Mouse (Mus musculus) stomach, postnatal 0 days (tissue): ENCODE measurements around the gene Trim31. TPM values are rescaled to one million over a fixed set of nuclear protein-coding genes. Genes with fewer than 3 reads are reported as not detected.

Experiments
- ATAC-seq: fragments of 200-750 bp; cut with Nextera tagmentation; 2 replicates; pipeline ENCODE4 v1.8.0; 2017; ENCODE audit not compliant: low FRiP score, low TSS enrichment
- DNase-seq: peaks from one replicate; pipeline ENCODE4 v3.0.0-alpha.2; 2016; ENCODE audit warnings: low spot score
- H3K27ac ChIP-seq: fragments of 300-500 bp; sonication (generic); replicated peaks from 2 replicates; pipeline ENCODE4 v1.5.1; 2014; ENCODE audit warnings: mild to moderate bottlenecking, control low read depth
- H3K27me3 ChIP-seq: fragments of 300-500 bp; sonication (generic); 2 replicates; pipeline ENCODE4 v1.6.1; 2014; ENCODE audit warnings: low read length; ENCODE audit not compliant: control insufficient read depth, insufficient read depth
- H3K36me3 ChIP-seq: fragments of 300-500 bp; sonication (generic); 2 replicates; pipeline ENCODE4 v1.6.1; 2014; ENCODE audit warnings: low read length, mixed read lengths; ENCODE audit not compliant: control insufficient read depth, insufficient read depth
- H3K4me1 ChIP-seq: fragments of 300-500 bp; sonication (generic); replicated peaks from 2 replicates; pipeline ENCODE4 v1.6.1; 2014; ENCODE audit warnings: antibody characterized with exemption; ENCODE audit not compliant: control insufficient read depth, insufficient read depth
- H3K4me2 ChIP-seq: fragments of 300-500 bp; sonication (generic); replicated peaks from 2 replicates; pipeline ENCODE4 v1.6.1; 2014; ENCODE audit warnings: low read depth, mild to moderate bottlenecking, control low read depth, moderate library complexity
- H3K4me3 ChIP-seq: fragments of 300-500 bp; sonication (generic); 2 replicates; pipeline ENCODE4 v1.5.1; 2014; ENCODE audit warnings: low read depth, low read length, control low read depth
- H3K9ac ChIP-seq: fragments of 300-500 bp; sonication (generic); 2 replicates; pipeline ENCODE4 v1.6.1; 2014; ENCODE audit warnings: mild to moderate bottlenecking, low read length, control low read depth, mixed read lengths
- H3K9me3 ChIP-seq: fragments of 300-500 bp; sonication (generic); 2 replicates; pipeline ENCODE4 v1.6.1; 2016; ENCODE audit warnings: low read length; ENCODE audit not compliant: control insufficient read depth
- CTCF ChIP-seq: IDR thresholded peaks from 2 replicates; pipeline ENCODE4 v1.5.1; 2016; ENCODE audit warnings: antibody characterized with exemption, low read depth, mild to moderate bottlenecking, moderate library complexity
- EP300 ChIP-seq: optimal IDR thresholded peaks from 2 replicates; pipeline ENCODE3; 2016; ENCODE audit warnings: antibody characterized with exemption
- WGBS: fragments of 180-500 bp; shearing (Covaris S2); extraction: QIAGEN DNeasy Blood & Tissue Kit; methylation state at CpG from one replicate; pipeline ENCODE4 v1.1.7; 2014; 5-methylcytosine and 5-hydroxymethylcytosine counted together
- polyA plus RNA-seq: library from polyadenylated mRNA; unstranded; fragments of >200 nt; fragmentation: Nextera tagmentation; extraction: Ambion mirVana; gene quantifications from 2 replicates; pipeline ENCODE4 v1.2.1, GENCODE M21; 2015

Trim31 gene
- polyA plus RNA-seq, 1 experiment from 2014 or later: 1.8 TPM

DNA sequence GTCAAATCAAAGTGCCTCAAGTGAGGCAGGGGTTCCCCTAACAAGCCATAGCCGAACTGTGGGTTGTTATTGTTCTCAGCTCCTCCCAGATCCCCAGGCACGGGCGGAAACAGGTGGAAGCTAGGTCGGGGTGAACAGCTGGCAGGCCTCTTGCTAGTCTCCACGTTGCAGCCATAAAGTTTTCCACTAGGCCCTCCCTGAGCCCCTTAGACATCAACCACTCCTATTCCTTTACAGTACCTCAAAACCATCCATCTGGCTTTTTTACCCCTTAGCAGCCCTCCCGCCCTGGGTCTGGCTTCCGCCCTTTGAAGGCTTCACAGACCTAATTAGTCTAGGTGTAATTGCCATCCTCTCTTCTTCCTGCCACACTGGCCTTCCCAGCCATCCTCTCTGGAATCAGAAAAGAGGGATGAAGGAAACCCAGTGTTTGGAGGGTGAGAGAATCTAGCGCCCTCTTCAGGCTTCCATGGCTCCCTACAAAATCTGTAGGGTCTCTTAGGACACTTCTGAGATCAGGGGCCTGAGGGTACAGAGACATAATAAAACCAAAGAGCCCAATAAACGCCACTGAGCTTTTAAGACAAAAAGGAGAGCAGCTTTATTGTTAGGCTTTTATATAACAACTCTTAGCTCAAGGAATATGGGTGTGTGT lies 46.3 kb downstream of the Trim31 start:
- DNase-seq (no peak), ATAC-seq (no peak)
- Histone ChIP-seq H3K9ac (no peak overlapping the region), H3K36me3 (no peaks in the 10 kb centered on the region), H3K9me3 (no peaks in the 10 kb centered on the region), H3K4me1 (no peaks in the 10 kb centered on the region), H3K27ac (no peak overlapping the region), H3K27me3 (no peaks in the 10 kb centered on the region; the same call in 1 of the 2 replicates), H3K4me3 (0 out of 2 replicates have a peak overlapping the region, but pooled peaks have one; percentile 13), H3K4me2 (no peak overlapping the region; the same call in 1 of the 2 replicates)
- TF ChIP-seq CTCF (peak; percentile 48), EP300 (no peak)
- WGBS: 20% methylated on average over 9 of the region's 9 CpGs

DNA sequence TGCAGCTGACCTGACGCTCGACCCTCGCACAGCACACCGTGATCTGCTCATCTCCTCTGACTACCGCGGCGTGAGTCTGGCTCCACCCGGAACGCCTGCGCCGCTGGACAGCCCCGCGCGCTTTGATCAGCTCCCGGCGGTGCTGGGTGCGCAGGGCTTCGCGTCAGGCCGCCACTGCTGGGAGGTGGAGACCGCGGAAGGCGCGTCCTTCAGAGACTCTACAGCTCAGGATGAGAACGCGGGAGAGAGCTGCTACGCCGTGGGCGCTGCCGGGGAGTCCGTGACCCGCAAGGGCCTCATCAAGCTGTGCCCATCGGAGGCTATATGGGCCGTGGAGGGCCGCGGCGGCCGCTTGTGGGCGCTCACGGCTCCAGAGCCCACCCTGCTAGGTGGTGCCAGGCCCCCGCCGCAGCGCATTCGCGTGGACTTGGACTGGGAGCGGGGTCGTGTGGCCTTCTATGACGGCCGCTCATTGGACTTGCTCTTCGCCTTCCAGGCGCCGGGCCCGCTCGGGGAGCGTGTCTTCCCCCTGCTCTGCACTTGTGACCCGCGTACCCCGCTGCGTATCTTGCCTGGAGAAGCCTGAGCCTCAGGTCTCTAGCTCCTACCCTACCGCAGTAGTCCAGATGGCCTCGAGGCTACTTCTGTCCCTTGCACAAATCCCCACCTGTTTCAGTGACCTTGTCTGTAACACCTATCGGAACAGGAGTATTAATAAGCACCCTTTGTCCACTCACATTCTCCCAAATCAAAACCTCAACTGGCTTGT lies 49.3 kb downstream of the Trim31 start:
- Histone ChIP-seq H3K4me2 (peak overlapping the region; percentile 96), H3K4me1 (no peaks in the 10 kb centered on the region), H3K9ac (peak overlapping the region; percentile 63), H3K36me3 (no peaks in the 10 kb centered on the region), H3K9me3 (no peaks in the 10 kb centered on the region), H3K27ac (no peak overlapping the region; the same call in 1 of the 2 replicates), H3K4me3 (peak overlapping the region; percentile 50), H3K27me3 (no peaks in the 10 kb centered on the region; the same call in 1 of the 2 replicates)
- ATAC-seq (no peak), DNase-seq (peak; percentile 59)
- 2% methylated on average over 62 of the region's 62 CpGs for WGBS
- TF ChIP-seq EP300 (no peak), CTCF (peak; percentile 54)

DNA sequence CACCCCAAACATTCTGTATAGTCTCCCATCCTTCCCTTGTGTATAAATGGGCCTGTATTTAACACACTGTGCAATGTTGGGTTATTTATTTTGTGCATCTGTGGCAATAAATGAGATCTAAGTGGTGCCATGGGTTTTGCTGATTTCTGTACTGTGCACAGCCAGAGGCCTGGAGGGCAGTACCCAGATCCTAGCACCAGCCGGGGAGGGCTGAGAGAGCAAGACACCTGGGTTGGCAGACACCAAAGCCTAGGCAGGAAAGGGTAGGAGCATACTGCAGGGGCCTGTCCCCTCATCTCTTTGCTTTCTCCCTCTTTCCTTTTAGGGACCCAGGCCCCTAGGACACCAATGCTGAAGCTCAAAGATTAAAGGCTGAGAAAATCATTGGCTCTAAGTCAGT lies 50.4 kb downstream of the Trim31 start:
- Histone ChIP-seq H3K4me3 (no peak overlapping the region), H3K4me2 (no peak overlapping the region), H3K9me3 (no peaks in the 10 kb centered on the region), H3K36me3 (no peaks in the 10 kb centered on the region), H3K9ac (no peak overlapping the region), H3K27me3 (no peaks in the 10 kb centered on the region; the same call in 1 of the 2 replicates), H3K27ac (no peak overlapping the region), H3K4me1 (no peaks in the 10 kb centered on the region)
- TF ChIP-seq EP300 (no peak), CTCF (no peak)
- ATAC-seq (no peak), DNase-seq (no peak)
- WGBS: 100% methylated on average over 1 of the region's 1 CpGs

DNA sequence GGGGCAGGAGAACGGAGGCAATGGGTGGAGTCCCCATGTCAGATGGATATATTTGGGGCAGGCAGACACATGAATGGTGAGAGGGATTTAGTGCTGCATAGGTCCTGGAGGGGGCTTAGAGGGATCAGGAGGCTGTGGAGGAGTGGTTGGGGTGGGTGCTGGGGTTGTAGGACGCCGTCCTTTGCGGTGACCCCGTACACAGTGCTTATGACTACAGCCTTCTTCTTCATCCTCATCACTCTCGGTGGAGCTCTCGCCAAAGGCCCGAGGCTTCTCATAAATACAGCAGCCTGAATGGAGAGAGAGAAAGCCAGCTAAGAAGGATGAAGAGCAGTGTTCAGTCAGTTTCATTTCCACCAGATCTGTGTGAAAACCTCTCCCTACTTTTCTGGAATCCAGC lies 51.3 kb downstream of the Trim31 start:
- Histone ChIP-seq H3K4me1 (no peaks in the 10 kb centered on the region), H3K4me3 (no peak overlapping the region), H3K27me3 (no peaks in the 10 kb centered on the region; the same call in 1 of the 2 replicates), H3K27ac (no peak overlapping the region), H3K9ac (no peak overlapping the region), H3K36me3 (no peaks in the 10 kb centered on the region), H3K9me3 (no peaks in the 10 kb centered on the region), H3K4me2 (no peak overlapping the region)
- no peak for DNase-seq
- 89% methylated on average over 8 of the region's 8 CpGs for WGBS
- no peak for TF ChIP-seq EP300
- no peak for TF ChIP-seq CTCF
- no peak for ATAC-seq

DNA sequence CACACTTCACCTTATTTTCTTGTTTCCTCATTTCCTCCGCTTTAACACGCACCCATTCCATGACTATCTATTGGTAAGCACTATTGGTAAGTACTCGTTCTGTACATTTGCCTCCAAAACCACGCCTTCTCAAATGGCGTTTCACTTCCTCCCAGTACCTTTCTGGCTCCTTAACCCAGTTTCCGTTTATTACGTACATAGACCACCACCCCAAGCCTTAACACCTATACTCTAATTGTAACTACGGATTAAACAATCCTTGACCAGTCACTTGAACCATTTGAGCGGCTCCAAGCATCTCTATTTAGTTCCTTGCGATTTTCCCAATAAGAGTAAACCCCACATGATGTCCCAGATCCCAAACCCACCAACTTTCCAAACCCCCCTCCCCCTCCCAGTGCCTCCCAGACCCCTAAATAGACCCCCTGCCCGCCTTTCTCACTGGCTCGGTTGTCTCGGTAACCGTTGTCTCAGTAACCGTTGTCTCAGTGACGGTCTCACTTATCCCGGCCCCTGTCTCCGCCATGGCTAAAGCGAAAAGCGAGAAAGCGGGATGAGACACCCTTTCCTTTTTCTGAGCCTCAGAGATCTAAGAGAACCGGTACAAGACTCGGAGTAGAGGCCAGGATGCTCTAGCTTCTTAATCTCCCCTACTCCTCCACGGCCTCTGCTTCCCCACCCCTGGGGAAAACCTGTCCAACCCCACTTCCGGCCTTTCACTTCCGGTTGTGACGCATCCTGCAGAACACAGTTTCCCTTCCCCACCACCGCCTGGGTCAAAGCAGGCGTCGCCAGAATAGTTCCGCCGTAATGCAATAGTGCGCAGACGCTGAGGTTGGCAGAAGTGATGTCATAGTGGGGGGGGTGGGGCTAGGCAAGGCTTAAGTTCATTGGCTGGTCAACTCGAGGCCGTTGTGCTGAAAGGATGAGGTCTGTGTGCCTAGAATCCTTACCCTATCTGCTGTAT lies 53.3 kb downstream of the Trim31 start, which contains the start of gene Ppp1r11:
TSS of gene Ppp1r11 (minus strand) at position 761 of the 967 bp plus-strand sequence.
- ATAC-seq: peak; percentile 99
- peak within 1 kb of the TSS; percentile 68 for H3K9ac ChIP-seq
- no peaks in the 10 kb centered on the region for H3K36me3 ChIP-seq
- WGBS: 2% methylated on average over 36 of the region's 36 CpGs
- H3K4me2 ChIP-seq: peak within 1 kb of the TSS; percentile 70
- H3K9me3 ChIP-seq: no peaks in the 10 kb centered on the region
- peak; percentile 97 for DNase-seq
- no peaks in the 10 kb centered on the region; the same call in 1 of the 2 replicates for H3K27me3 ChIP-seq
- TF ChIP-seq EP300 (no peak), CTCF (no peak)
- H3K27ac ChIP-seq: peak within 1 kb of the TSS; percentile 42; the same call in 1 of the 2 replicates
- peak within 1 kb of the TSS; percentile 72 for H3K4me3 ChIP-seq
- H3K4me1 ChIP-seq: no peaks in the 10 kb centered on the region
